Mouse (Mus musculus): ENCODE measurements around the gene Parp6.

- TF ChIP-seq CTCF (IDR thresholded peaks at IDR 0.05; ENCODE audit: low read depth) (no peak), EP300 (optimal IDR thresholded peaks at IDR 0.05) (no peak)
These were observed 39.1 kb upstream of the Parp6 start, which contains the start of gene Celf6 for GRCm38 (mm10) chr9:59577844-59578504.
